Mouse (Mus musculus) regulatory T cell (primary cell): ENCODE data around the gene Ehd1.
"Not testable (repeated sequence)": the region's sequence is repeated elsewhere in the genome, so short reads cannot be mapped to it uniquely, and the experiment has no call there.

Experiments
- in situ Hi-C: fragments of 300-600 bp; cut with MboI, MseI; formaldehyde crosslinking; loops from one replicate; pipeline ENCODE4 v1.15.1; 2025; ENCODE audit warnings: high pct_unique_total_duplicates

The Ehd1 gene

DNA sequence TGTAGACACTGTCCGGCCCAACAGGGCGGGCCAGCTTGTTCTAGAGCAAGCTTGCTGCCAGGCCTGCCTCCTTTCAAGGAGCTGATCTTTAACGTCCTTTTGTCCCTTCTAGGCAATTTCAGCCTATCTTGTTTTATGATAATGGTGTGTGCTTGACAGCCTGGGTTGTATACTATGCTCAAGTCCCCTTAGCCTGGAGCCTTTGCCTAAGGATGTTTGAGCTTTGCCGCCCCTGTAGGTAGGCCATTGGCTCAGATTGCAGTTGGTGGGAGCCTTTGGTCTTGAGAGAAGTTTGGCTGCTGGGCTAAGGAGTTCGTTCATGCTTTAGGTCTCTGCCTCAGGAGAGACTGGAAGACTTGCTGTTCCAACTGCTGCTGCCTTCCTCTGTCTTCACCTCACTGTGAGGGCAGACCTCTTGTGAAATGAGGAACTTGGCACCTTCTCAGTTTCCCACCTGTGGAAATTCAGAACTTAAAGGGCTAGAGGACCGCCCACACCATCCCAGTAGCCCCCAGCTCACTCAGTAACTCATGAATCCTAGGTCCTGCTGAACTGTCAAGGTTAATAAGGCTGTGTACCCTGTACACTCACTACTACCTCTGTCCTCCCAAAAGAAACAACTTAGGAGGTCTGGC, 2.0 kb downstream of the Ehd1 start:
- in situ Hi-C loops, result loop anchor here (10.0 kb wide), 1 partner anchor 1216 kb away; the partner anchor contains the start of gene Atl3

- in situ Hi-C loops, result loop anchor here (10.0 kb wide), 1 partner anchor 1215 kb away; the partner anchor contains the start of gene Atl3
Observed at GRCm38 (mm10) chr19:6279481-6280144, 3.1 kb downstream of the Ehd1 start.

DNA sequence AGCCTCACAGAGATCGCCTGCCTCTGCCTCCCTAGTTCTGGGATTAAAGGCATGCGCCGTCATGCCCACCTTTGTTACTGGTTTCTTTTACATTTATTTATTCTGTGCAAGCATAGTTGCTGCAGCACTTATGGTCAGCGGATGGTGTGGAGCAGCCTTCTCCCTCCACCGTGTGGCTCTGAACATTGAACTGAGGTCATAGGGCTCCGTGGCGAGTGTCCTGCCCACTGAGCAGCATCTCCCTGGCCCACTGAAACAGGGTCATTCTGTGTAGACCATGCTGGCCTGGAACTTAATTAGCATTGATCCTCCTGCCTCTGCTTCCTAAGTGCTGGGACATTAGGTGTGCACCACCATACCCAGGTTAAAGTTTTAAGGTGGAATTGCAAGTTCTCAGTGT, 4.0 kb downstream of the Ehd1 start:
- in situ Hi-C loops, result no loop called here

DNA sequence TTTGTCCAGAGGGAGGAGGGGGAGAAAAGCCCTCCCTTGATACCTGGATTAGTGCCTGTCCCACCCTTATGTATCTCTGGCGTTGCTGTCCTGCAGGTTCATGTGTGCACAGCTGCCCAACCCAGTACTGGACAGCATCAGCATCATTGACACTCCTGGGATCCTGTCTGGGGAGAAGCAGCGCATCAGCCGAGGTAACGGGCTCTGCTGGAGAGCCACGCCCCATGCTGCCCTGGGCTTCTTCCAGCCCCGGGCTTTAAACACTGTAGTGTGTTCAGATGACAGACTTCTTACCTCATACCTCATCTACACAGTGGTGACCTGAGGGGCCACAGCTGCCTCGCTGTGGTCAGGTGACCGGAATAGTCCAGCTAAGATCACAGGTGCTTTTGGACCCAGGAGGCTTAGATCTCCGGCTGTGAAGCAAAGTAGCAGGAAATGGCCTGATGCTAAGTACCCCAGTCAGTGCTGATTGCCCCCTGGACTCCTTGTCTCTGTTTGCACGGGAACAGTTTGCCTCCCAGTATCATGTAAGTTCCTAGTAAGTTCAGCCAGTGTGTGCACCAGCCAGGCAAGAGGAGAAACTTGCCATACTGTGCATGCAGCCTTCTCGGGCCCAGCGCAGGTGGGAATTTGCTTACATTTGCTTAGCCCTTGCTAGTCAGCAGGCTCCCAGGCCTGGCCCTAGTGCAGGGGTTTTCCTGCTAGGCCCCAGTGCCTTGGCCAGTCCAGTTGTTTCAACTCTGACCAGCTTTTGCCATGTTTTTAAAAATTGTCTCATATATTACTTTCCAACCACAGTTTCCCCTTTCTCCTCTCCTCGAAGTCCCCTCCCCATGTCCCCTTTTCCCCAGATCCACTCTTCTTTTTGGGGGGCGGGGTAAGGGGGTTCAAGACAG, 4.8 kb downstream of the Ehd1 start:
- in situ Hi-C loops, result no loop called here

DNA sequence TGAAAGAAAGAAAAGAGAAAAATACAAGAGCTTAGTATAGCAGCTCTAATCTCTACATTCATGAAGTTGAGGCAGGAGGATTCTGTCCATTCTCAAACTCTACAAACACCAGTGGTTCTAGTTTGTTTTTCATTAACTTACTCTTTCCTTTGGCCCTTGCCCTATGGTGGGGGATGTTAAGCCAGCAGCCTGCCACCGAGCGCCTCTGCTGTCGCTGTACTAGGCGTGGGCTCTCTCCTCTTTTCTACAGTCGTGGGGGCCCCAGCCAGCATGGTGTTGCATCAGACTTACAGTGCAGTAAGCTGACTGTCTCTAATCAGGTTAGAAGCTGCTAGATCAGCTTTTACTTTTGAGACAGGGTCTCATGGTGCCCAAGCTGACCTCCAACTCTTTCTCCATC, 6.5 kb downstream of the Ehd1 start:
- in situ Hi-C loops, result no loop called here

GRCm38 (mm10) chr19:6284502-6284901, 8.0 kb downstream of the Ehd1 start:
- in situ Hi-C loops, result no loop called here

GRCm38 (mm10) chr19:6285226-6285625, 8.7 kb downstream of the Ehd1 start:
- in situ Hi-C loops, result no loop called here

DNA sequence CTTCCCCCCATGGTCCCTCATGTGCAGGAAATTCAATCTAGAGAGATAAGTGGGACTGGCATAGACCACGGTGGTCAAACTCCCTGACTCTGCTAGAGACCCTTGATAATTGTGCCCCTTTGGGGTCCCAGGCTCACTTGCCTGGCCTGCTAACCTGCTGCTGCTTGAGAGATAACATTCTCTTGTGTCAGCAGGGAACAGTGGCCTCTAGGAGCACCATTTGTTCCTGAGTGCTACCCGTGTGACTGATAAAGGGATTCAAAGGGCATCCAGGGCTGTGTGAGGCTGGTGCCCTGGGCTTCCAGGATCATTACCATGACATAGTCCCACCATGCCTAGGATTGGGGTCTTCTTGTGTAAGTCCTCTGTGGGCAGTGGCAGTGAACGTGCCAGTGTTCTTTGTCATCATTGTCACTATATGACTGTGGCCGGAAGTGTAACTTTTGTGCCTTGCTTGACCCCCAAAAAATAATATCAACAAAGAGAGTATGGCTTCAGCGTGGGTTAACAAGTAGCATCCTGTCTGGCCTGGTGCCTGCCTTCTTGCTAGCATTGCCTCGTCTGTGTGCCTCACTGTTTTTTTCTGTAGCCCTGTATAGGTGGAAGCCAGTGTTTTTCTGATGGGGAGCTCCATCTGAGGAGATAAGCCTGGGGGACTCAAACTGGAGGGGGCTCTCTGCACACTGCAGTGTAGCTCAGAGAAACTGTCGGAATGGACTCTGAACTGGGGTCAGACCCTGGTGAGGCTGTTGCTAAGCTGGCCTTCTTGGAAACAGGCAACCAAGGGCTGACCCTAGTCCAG, 9.3 kb downstream of the Ehd1 start:
- in situ Hi-C loops, result no loop called here

DNA sequence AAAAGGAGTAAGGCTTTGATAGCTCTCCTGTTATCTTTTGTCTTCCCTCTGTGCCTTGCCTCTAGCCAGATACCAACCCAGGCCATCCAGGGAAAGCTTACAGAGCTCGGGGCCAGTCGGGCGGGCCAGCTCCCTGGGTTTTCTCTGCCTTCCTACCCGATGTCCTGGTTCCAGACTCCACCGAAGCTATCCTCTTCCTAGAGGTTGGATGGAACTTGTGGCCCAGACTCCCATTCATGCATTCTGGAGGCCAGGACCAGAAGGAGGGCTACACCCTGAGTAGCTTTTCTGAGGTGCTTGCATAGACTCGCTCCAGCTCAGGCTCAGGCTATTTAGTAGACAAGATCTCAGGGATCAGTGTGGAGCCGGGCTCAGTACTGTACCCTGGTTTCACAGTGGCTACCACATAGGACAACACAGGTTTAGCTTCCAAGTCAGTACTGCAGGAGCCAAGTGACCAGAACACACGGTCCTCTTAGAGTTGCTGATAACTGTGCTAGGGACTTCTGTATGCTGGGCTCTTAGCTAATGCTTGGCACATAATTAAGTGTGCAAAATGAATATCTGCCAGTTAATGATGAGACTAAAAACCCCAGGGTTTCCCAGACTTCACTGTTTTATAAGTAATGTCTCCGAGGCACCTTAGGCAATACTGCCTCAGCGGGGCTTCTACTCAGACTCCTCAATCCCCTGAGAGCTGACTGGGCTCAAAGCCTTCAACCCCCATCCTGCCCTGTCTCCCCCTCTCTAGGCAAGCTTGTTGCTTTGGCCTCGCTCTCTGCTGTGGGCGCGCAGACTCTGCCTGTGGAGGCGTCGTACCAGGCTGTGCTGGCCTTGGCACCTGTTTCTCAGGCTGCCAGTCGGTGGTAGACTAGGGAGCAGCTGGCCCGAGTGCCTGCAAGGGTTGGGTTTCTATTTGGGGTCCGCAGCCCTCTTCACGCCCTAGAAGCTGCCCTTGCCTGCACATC, 10.2 kb downstream of the Ehd1 start:
- in situ Hi-C loops, result no loop called here

DNA sequence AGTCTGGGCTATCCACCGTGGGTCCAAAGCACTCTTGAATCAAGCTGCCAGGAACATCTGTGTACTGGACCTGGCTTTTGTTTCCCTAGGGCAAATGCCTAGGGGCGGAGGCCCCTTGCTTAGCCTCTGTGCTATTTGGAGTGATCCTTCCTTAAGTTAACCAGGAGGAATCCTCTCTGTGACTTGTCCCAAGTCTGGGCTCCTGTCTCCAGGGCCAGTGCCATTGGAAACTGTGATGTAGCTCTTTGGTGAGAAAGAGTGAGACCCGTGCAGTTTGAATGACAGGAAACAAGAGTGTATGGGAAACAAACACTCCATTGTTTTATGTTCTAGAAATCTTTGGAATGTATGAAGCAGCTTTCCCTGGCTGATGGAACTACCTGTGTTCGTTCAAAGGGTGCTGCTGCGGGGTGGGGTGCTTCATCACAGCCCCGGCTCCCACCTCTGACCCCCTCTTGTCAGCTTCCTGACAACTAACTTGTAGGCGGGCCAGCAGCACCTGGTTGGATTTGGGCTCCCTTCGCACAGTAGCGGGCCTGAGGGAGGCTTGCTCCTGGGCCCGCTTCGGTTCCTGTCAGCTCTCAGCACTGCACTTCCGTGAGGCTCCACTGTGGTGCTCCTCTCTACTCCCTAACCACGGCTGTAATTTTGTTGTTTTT, 11.8 kb downstream of the Ehd1 start:
- in situ Hi-C loops, result no loop called here

GRCm38 (mm10) chr19:6289696-6290238, 13.2 kb downstream of the Ehd1 start:
- in situ Hi-C loops, result no loop called here

- in situ Hi-C loops, result not testable (repeated sequence)
Observed at GRCm38 (mm10) chr19:6290720-6291116, 14.2 kb downstream of the Ehd1 start.

DNA sequence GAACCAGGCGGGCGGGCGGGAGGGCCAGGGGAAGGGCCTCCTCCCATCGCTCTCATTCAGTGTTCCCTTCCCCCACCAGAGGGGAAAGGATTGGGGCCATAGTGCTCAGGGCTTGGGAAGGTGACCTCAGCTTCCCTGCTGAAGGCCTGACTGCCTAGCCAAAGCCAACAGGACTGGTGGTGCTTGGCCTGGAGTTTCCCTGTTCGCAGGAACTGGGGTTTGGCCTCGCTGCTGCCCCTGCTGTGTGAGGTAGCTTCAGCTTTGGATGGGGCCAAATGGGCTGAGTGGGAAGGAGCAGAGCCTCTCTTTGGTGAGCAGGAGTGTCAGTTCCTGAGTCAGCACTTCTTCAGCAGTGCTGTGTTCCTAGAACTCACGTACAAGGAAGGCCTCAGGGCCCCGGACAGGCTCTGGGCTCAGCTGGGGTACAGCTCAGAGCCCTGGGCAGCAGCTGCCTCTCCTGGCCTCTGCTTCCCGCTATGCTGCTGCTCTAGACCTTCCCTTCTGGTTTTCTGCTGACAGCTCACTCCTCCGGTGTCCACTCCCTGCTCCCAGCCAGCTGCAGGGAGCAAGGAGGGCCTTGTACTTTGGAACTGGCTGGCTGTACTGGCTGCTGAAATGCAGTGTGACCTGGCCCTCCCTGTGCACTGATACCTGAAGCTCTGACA, 14.7 kb downstream of the Ehd1 start:
- in situ Hi-C loops, result no loop called here

DNA sequence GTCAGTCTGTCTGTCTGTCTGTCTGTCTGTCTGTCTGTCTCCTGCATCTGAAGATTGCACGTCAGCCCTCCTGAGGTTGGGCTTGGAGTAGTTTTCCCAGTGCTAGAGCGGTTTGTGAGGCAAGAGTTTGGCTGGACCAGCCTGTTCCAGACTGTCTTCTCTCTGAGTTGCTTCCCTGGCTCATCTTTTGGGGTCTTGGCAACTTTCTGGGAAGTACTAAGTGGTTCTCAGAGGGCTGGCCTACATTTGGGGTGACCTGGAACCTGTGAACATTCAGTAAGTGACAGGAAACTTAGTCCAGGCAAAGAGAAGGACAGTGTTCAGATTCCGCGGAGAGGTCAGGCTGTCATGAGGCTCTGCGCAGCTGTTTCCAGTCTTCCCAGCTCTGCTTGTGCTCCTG, 15.7 kb downstream of the Ehd1 start:
- in situ Hi-C loops, result no loop called here

GRCm38 (mm10) chr19:6294301-6294700, 17.8 kb downstream of the Ehd1 start:
- in situ Hi-C loops, result no loop called here

- in situ Hi-C loops, result no loop called here
Observed at GRCm38 (mm10) chr19:6296551-6297210, 20.2 kb downstream of the Ehd1 start.

GRCm38 (mm10) chr19:6297641-6298040, 21.1 kb downstream of the Ehd1 start:
- in situ Hi-C loops, result no loop called here

- in situ Hi-C loops, result no loop called here
Observed at GRCm38 (mm10) chr19:6299003-6299402, 22.5 kb downstream of the Ehd1 start.
